Mouse (Mus musculus) midbrain, embryonic 15.5 days (tissue): ENCODE data around the gene Nf2. TPM values are rescaled to one million over a fixed set of nuclear protein-coding genes. Genes with fewer than 3 reads are reported as not detected.

Experiments used
- ATAC-seq: fragments of 200-750 bp; cut with Nextera tagmentation; replicated peaks from 2 replicates; pipeline ENCODE4 v1.8.0; 2017; ENCODE audit warnings: moderate TSS enrichment
- H3K27ac ChIP-seq: fragments of 300-500 bp; sonication (generic); 2 replicates; pipeline ENCODE4 v1.5.1; 2015; ENCODE audit warnings: mild to moderate bottlenecking, inconsistent platforms
- H3K27me3 ChIP-seq: fragments of 300-500 bp; sonication (generic); replicated peaks from 2 replicates; pipeline ENCODE4 v1.6.1; 2015; ENCODE audit warnings: inconsistent platforms
- H3K36me3 ChIP-seq: fragments of 300-500 bp; sonication (generic); replicated peaks from 2 replicates; pipeline ENCODE4 v1.6.1; 2015; ENCODE audit warnings: inconsistent platforms
- H3K4me1 ChIP-seq: fragments of 300-500 bp; sonication (generic); 2 replicates; pipeline ENCODE4 v1.6.1; 2015; ENCODE audit warnings: inconsistent platforms
- H3K4me2 ChIP-seq: fragments of 300-500 bp; sonication (generic); 2 replicates; pipeline ENCODE4 v1.6.1; 2015; ENCODE audit warnings: inconsistent platforms, mild to moderate bottlenecking, moderate library complexity
- H3K4me3 ChIP-seq: fragments of 300-500 bp; sonication (generic); 2 replicates; pipeline ENCODE4 v1.5.1; 2015; ENCODE audit warnings: mild to moderate bottlenecking, inconsistent platforms
- H3K9ac ChIP-seq: fragments of 300-500 bp; sonication (generic); 2 replicates; pipeline ENCODE4 v1.6.1; 2015; ENCODE audit warnings: mild to moderate bottlenecking, inconsistent platforms
- H3K9me3 ChIP-seq: fragments of 300-500 bp; sonication (generic); 2 replicates; pipeline ENCODE4 v1.6.1; 2016; ENCODE audit warnings: inconsistent platforms
- WGBS: fragments of 180-500 bp; shearing (Covaris S2); methylation state at CpG from one replicate; pipeline ENCODE4 v1.1.7; 2015; ENCODE audit warnings: mixed read lengths; 5-methylcytosine and 5-hydroxymethylcytosine counted together
- polyA plus RNA-seq: library from polyadenylated mRNA; unstranded; fragments of >200 nt; fragmentation: Nextera tagmentation; extraction: Ambion mirVana; gene quantifications from 2 replicates; pipeline ENCODE4 v1.2.1, GENCODE M21; 2015

The Nf2 gene
- 63.6 and 66.8 TPM in 2 replicates for polyA plus RNA-seq

GRCm38 (mm10) chr11:4849258-4849943, at the start of gene Nf2:
Gene Nf2 (minus strand): TSS chr11:4849536.
- peak; percentile 99 for ATAC-seq
- Histone ChIP-seq H3K27me3 (no peaks in the 10 kb centered on the region), H3K9me3 (no peaks in the 10 kb centered on the region), H3K27ac (peak within 1 kb of the TSS; percentile 73), H3K4me3 (peak within 1 kb of the TSS; percentile 76), H3K36me3 (no peaks in the 10 kb centered on the region), H3K4me1 (peaks cover 22% of the 10 kb centered on the region), H3K4me2 (peak within 1 kb of the TSS; percentile 54), H3K9ac (peak within 1 kb of the TSS; percentile 77)
- under 1% methylated on average over 60 of the region's 60 CpGs for WGBS

GRCm38 (mm10) chr11:4894848-4895816, 45.8 kb upstream of the Nf2 start, which contains the start of gene Thoc5:
Gene Thoc5 (plus strand): TSS chr11:4895320.
- peak within 1 kb of the TSS; percentile 70 for H3K9ac ChIP-seq
- H3K4me2 ChIP-seq: peak within 1 kb of the TSS; percentile 64
- peaks cover 35% of the 10 kb centered on the region; the same call in 1 of the 2 replicates for H3K36me3 ChIP-seq
- H3K4me3 ChIP-seq: peak within 1 kb of the TSS; percentile 56
- peak; percentile 95 for ATAC-seq
- no peaks in the 10 kb centered on the region for H3K27me3 ChIP-seq
- peaks cover 11% of the 10 kb centered on the region for H3K4me1 ChIP-seq
- peak within 1 kb of the TSS; percentile 81 for H3K27ac ChIP-seq
- H3K9me3 ChIP-seq: no peaks in the 10 kb centered on the region
- 3% methylated on average over 52 of the region's 52 CpGs for WGBS

- peaks cover 51% of the 10 kb centered on the region for H3K36me3 ChIP-seq
- ATAC-seq: no peak
- H3K9me3 ChIP-seq: no peaks in the 10 kb centered on the region
- H3K9ac ChIP-seq: no peak overlapping the region
- no peaks in the 10 kb centered on the region for H3K27me3 ChIP-seq
- no peak overlapping the region for H3K4me3 ChIP-seq
- H3K4me2 ChIP-seq: no peak overlapping the region
- no peaks in the 10 kb centered on the region for H3K4me1 ChIP-seq
- H3K27ac ChIP-seq: no peak overlapping the region
- over 99% methylated on average over 3 of the region's 3 CpGs for WGBS
Observed at GRCm38 (mm10) chr11:4886987-4887386, 37.7 kb upstream of the Nf2 start.

GRCm38 (mm10) chr11:4885385-4885903, 36.1 kb upstream of the Nf2 start:
- ATAC-seq: no peak
- 61% methylated on average over 2 of the region's 2 CpGs for WGBS
- Histone ChIP-seq H3K4me2 (no peak overlapping the region), H3K9me3 (no peaks in the 10 kb centered on the region), H3K27me3 (no peaks in the 10 kb centered on the region), H3K4me1 (no peaks in the 10 kb centered on the region), H3K36me3 (peaks cover 42% of the 10 kb centered on the region), H3K9ac (no peak overlapping the region), H3K27ac (no peak overlapping the region), H3K4me3 (no peak overlapping the region)

GRCm38 (mm10) chr11:4882892-4883627, 33.7 kb upstream of the Nf2 start:
- no peak overlapping the region for H3K4me2 ChIP-seq
- no peaks in the 10 kb centered on the region for H3K27me3 ChIP-seq
- H3K36me3 ChIP-seq: peaks cover 19% of the 10 kb centered on the region
- ATAC-seq: 0 out of 2 replicates have a peak, but pooled peaks have one; percentile 33
- no peaks in the 10 kb centered on the region for H3K4me1 ChIP-seq
- H3K9me3 ChIP-seq: no peaks in the 10 kb centered on the region
- H3K4me3 ChIP-seq: no peak overlapping the region
- no peak overlapping the region for H3K9ac ChIP-seq
- WGBS: 62% methylated on average over 14 of the region's 14 CpGs
- no peak overlapping the region for H3K27ac ChIP-seq

- Histone ChIP-seq H3K27me3 (no peaks in the 10 kb centered on the region), H3K27ac (no peak overlapping the region), H3K4me3 (no peak overlapping the region), H3K4me2 (no peak overlapping the region), H3K9ac (no peak overlapping the region), H3K4me1 (no peaks in the 10 kb centered on the region), H3K9me3 (no peaks in the 10 kb centered on the region), H3K36me3 (peaks cover 14% of the 10 kb centered on the region)
- 94% methylated on average over 4 of the region's 4 CpGs for WGBS
- ATAC-seq: no peak
Observed at GRCm38 (mm10) chr11:4881087-4881486, 31.8 kb upstream of the Nf2 start.

GRCm38 (mm10) chr11:4874551-4874950, 25.2 kb upstream of the Nf2 start:
- H3K4me1 ChIP-seq: peaks cover 15% of the 10 kb centered on the region
- peak overlapping the region; percentile 88 for H3K4me3 ChIP-seq
- peak overlapping the region; percentile 97 for H3K9ac ChIP-seq
- H3K4me2 ChIP-seq: peak overlapping the region; percentile 86
- H3K9me3 ChIP-seq: no peaks in the 10 kb centered on the region
- WGBS: 2% methylated on average over 10 of the region's 10 CpGs
- no peaks in the 10 kb centered on the region for H3K27me3 ChIP-seq
- peaks cover 5% of the 10 kb centered on the region; the same call in 1 of the 2 replicates for H3K36me3 ChIP-seq
- H3K27ac ChIP-seq: peak overlapping the region; percentile 88
- peak; percentile 51 for ATAC-seq

- Histone ChIP-seq H3K9ac (peak within 1 kb of the TSS; percentile 97), H3K27ac (peak within 1 kb of the TSS; percentile 88), H3K36me3 (peaks cover 5% of the 10 kb centered on the region; the same call in 1 of the 2 replicates), H3K4me2 (peak within 1 kb of the TSS; percentile 86), H3K27me3 (no peaks in the 10 kb centered on the region), H3K9me3 (no peaks in the 10 kb centered on the region), H3K4me1 (peaks cover 15% of the 10 kb centered on the region), H3K4me3 (peak within 1 kb of the TSS; percentile 88)
- under 1% methylated on average over 30 of the region's 30 CpGs for WGBS
- peak; percentile 96 for ATAC-seq
Observed at GRCm38 (mm10) chr11:4873755-4874475, 24.6 kb upstream of the Nf2 start, which contains the start of gene Nipsnap1. Gene Nipsnap1 (plus strand): TSS chr11:4873951.

- Histone ChIP-seq H3K4me2 (no peak overlapping the region), H3K9ac (no peak overlapping the region), H3K9me3 (no peaks in the 10 kb centered on the region), H3K4me1 (no peaks in the 10 kb centered on the region), H3K4me3 (no peak overlapping the region), H3K27ac (no peak overlapping the region), H3K27me3 (no peaks in the 10 kb centered on the region), H3K36me3 (no peaks in the 10 kb centered on the region)
- WGBS: 29% methylated on average over 10 of the region's 10 CpGs
- ATAC-seq: no peak
Observed at GRCm38 (mm10) chr11:4865645-4866251, 16.4 kb upstream of the Nf2 start.

- Histone ChIP-seq H3K9ac (no peak overlapping the region), H3K9me3 (no peaks in the 10 kb centered on the region), H3K4me2 (no peak overlapping the region), H3K4me3 (no peak overlapping the region), H3K27ac (no peak overlapping the region), H3K4me1 (no peaks in the 10 kb centered on the region), H3K27me3 (no peaks in the 10 kb centered on the region), H3K36me3 (no peaks in the 10 kb centered on the region)
- 100% methylated on average over 1 of the region's 1 CpGs for WGBS
- ATAC-seq: no peak
Observed at GRCm38 (mm10) chr11:4862730-4863129, 13.4 kb upstream of the Nf2 start.
